Mouse (Mus musculus): ENCODE measurements at regions not wholly inside any gene's neighbourhood (a gene's known extent, or its start where the extent isn't known, plus 50 kb on each side); places are given as distances from the start of the nearest gene placed in this dataset.

GRCm38 (mm10) chr1:92365366-92366075 lies 108.1 kb downstream of the Ndufa10 start:
- TF ChIP-seq CTCF (conservative IDR thresholded peaks at IDR 0.05; ENCODE audit: insufficient read depth, insufficient read length, low read depth, low read length) = no peak
- no peak for TF ChIP-seq POLR2A (IDR thresholded peaks at IDR 0.05; ENCODE audit: low read depth, low read length)
